Mouse (Mus musculus): ENCODE results near the gene Ttll4.

DNA sequence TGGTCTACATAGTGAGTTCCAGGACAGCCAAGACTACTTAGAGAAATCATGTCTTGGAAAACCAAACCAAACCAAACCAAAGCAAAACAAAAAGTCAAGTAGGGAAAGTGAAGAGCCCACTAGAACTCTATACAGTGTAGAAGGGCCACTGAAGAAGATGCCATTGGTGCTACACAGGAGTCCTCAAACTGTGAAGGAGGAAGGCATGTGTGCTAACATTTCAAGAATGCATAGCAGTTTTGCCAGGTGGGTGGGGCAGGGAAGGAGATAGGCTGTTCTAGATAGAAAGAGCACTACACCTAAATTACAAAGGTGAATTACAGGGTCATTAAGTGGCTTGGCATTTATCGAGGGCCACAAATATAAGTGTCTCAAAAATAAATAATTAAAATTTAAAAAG is 37.4 kb upstream of the Ttll4 start:
- TF ChIP-seq CTCF (IDR thresholded peaks at IDR 0.05; ENCODE audit: borderline replicate concordance, insufficient read depth, low read length) (no peak), POLR2A (IDR thresholded peaks at IDR 0.05; ENCODE audit: low read depth, low read length) (no peak)

Measured in embryonic fibroblast, embryonic 13.5 days (primary cell).